ENCODE assay signal across 9 mouse cellular contexts in genomic region chr9:50774026-50774462, GRCm38 (mm10). TPM values are rescaled to one million over a fixed set of nuclear protein-coding genes. Genes with fewer than 3 reads are reported as not detected.
DNase-seq lines count a peak whose midpoint lies in the region; ATAC-seq lines count a peak whose summit lies in the region.
"Had no signal": no experiment of that assay in that cellular context is flagged by ENCODE, and none has a peak within 500 bp of the region (broad histone marks: within the 10 kb centered on the region; RNA-seq: fewer than 3 reads in every experiment).

No protein-coding gene starts in this region.

- peak overlapping the region; percentile 86 for H3K4me2 ChIP-seq in heart, embryonic 13.5 days
- peak overlapping the region; percentile 83 for H3K4me2 ChIP-seq in hindbrain, embryonic 12.5 days (replicated peaks)
- H3K4me2 ChIP-seq in midbrain, embryonic 11.5 days = peak overlapping the region; percentile 85; the same call in 1 of the 2 replicates

- 71% methylated on average over 4 of the region's 4 CpGs for WGBS in heart, embryonic 13.5 days
- WGBS in hindbrain, embryonic 12.5 days = 79% methylated on average over 4 of the region's 4 CpGs
- 85% methylated on average over 4 of the region's 4 CpGs for WGBS in midbrain, embryonic 11.5 days

- H3K27me3 ChIP-seq in heart, embryonic 13.5 days (replicated peaks) = no peaks in the 10 kb centered on the region
- H3K27me3 ChIP-seq in hindbrain, embryonic 12.5 days = no peaks in the 10 kb centered on the region
- H3K27me3 ChIP-seq in midbrain, embryonic 11.5 days (ENCODE audit: control insufficient read depth, insufficient read depth, low read length) = no peaks in the 10 kb centered on the region

- peaks cover 32% of the 10 kb centered on the region for H3K36me3 ChIP-seq in heart, embryonic 13.5 days
- peaks cover 8% of the 10 kb centered on the region for H3K36me3 ChIP-seq in hindbrain, embryonic 12.5 days
- no peaks in the 10 kb centered on the region for H3K36me3 ChIP-seq in midbrain, embryonic 11.5 days (ENCODE audit: control insufficient read depth, insufficient read depth, low read length)

- no peak for DNase-seq in heart, adult 18-20 months
- peak; percentile 50 to 55 for DNase-seq in B cell, adult 2 months
- DNase-seq in midbrain, embryonic 11.5 days (ENCODE audit: low spot score, missing footprints) = no peak
- DNase-seq in T-cell, adult 2 months (ENCODE audit: low spot score) = no peak
- no peak for DNase-seq in left cerebral cortex, adult 18-20 months (ENCODE audit: low spot score in 2 of 2)
- no peak for DNase-seq in frontal cortex, postnatal 25 days (ENCODE audit: low spot score in 2 of 2)
- DNase-seq: cerebellum, adult 11-12 months had no signal

- no peak for ATAC-seq in heart, embryonic 13.5 days (ENCODE audit: extremely low read depth, insufficient number of reproducible peaks, low FRiP score, low TSS enrichment)
- ATAC-seq in hindbrain, embryonic 12.5 days (ENCODE audit: low FRiP score) = no peak
- ATAC-seq in midbrain, embryonic 11.5 days (ENCODE audit: low FRiP score) = no peak

- H3K4me1 ChIP-seq in heart, embryonic 13.5 days = peaks cover 28% of the 10 kb centered on the region
- peaks cover 18% of the 10 kb centered on the region for H3K4me1 ChIP-seq in hindbrain, embryonic 12.5 days
- peaks cover 10% of the 10 kb centered on the region for H3K4me1 ChIP-seq in midbrain, embryonic 11.5 days (ENCODE audit: control insufficient read depth, insufficient read depth, low read length)

- peak overlapping the region; percentile 97 for H3K9ac ChIP-seq in heart, embryonic 13.5 days
- H3K9ac ChIP-seq in hindbrain, embryonic 12.5 days = peak overlapping the region; percentile 38; the same call in 1 of the 2 replicates
- no peak overlapping the region for H3K9ac ChIP-seq in midbrain, embryonic 11.5 days (ENCODE audit: low read length)

- no peak overlapping the region for H3K27ac ChIP-seq in heart, embryonic 13.5 days (replicated peaks)
- H3K27ac ChIP-seq in hindbrain, embryonic 12.5 days = no peak overlapping the region
- no peak overlapping the region for H3K27ac ChIP-seq in midbrain, embryonic 11.5 days (ENCODE audit: low read depth, low read length)

- H3K4me3 ChIP-seq in heart, embryonic 13.5 days = no peak overlapping the region
- 0 out of 2 replicates have a peak overlapping the region, but pooled peaks have one; percentile 94 for H3K4me3 ChIP-seq in hindbrain, embryonic 12.5 days
- H3K4me3 ChIP-seq in midbrain, embryonic 11.5 days (ENCODE audit: low read depth, low read length) = no peak overlapping the region

- H3K9me3 ChIP-seq in heart, embryonic 13.5 days = no peaks in the 10 kb centered on the region
- no peaks in the 10 kb centered on the region for H3K9me3 ChIP-seq in hindbrain, embryonic 12.5 days (replicated peaks)
- H3K9me3 ChIP-seq in midbrain, embryonic 11.5 days (ENCODE audit: control insufficient read depth, low read length) = no peaks in the 10 kb centered on the region

RNA-seq across cellular contexts. Expression of gene Alg9, which starts 0.8 kb away (rescaled TPM):
- 27.3 and 31.9 TPM in 2 replicates for polyA plus RNA-seq in heart, embryonic 13.5 days (2015; fragmentation: Nextera tagmentation; extraction: Ambion mirVana)
- 10 to 100 TPM; 10.4 to 12.1 TPM for total RNA-seq in heart, adult 18-20 months (2021)
- 44.9 and 50.6 TPM in 2 replicates for polyA plus RNA-seq in hindbrain, embryonic 12.5 days (2016; fragmentation: Nextera tagmentation; extraction: Ambion mirVana)
- 34.1 and 34.4 TPM in 2 replicates for polyA plus RNA-seq in midbrain, embryonic 11.5 days (2014; fragmentation: Nextera tagmentation; extraction: Ambion mirVana)
- 10 to 100 TPM; 24.5 to 32.6 TPM for total RNA-seq in left cerebral cortex, adult 18-20 months (2021)

RNA-seq across cellular contexts. Expression of gene 1110032A03Rik, which starts 1.3 kb away (rescaled TPM):
- polyA plus RNA-seq in heart, embryonic 13.5 days (2015; fragmentation: Nextera tagmentation; extraction: Ambion mirVana) = 24.5 and 25.9 TPM in 2 replicates
- 10 to 100 TPM; 11.3 to 16.5 TPM for total RNA-seq in heart, adult 18-20 months (2021)
- polyA plus RNA-seq in hindbrain, embryonic 12.5 days (2016; fragmentation: Nextera tagmentation; extraction: Ambion mirVana) = 38.4 and 43.9 TPM in 2 replicates
- polyA plus RNA-seq in midbrain, embryonic 11.5 days (2014; fragmentation: Nextera tagmentation; extraction: Ambion mirVana) = 37.2 and 37.7 TPM in 2 replicates
- total RNA-seq in left cerebral cortex, adult 18-20 months (2021) = 10 to 100 TPM; 33.6 to 37.6 TPM

RNA-seq across cellular contexts. Expression of gene Fdxacb1, which starts 6.0 kb away (rescaled TPM):
- 8.2 and 8.5 TPM in 2 replicates for polyA plus RNA-seq in heart, embryonic 13.5 days (2015; fragmentation: Nextera tagmentation; extraction: Ambion mirVana)
- 1 to 10 TPM; 4.1 to 5.8 TPM for total RNA-seq in heart, adult 18-20 months (2021)
- 11.6 and 12.5 TPM in 2 replicates for polyA plus RNA-seq in hindbrain, embryonic 12.5 days (2016; fragmentation: Nextera tagmentation; extraction: Ambion mirVana)
- 11.4 and 12.0 TPM in 2 replicates for polyA plus RNA-seq in midbrain, embryonic 11.5 days (2014; fragmentation: Nextera tagmentation; extraction: Ambion mirVana)
- 1 to 10 TPM; 5.4 to 6.2 TPM for total RNA-seq in left cerebral cortex, adult 18-20 months (2021)

RNA-seq across cellular contexts. Expression of gene Hspb2, which starts 21.9 kb away (rescaled TPM):
- 260 and 319 TPM in 2 replicates for polyA plus RNA-seq in heart, embryonic 13.5 days (2015; fragmentation: Nextera tagmentation; extraction: Ambion mirVana)
- total RNA-seq in heart, adult 18-20 months (2021) = 100 to 1,000 TPM; 136 to 143 TPM
- 1.7 and 6.9 TPM in 2 replicates for polyA plus RNA-seq in hindbrain, embryonic 12.5 days (2016; fragmentation: Nextera tagmentation; extraction: Ambion mirVana)
- polyA plus RNA-seq in midbrain, embryonic 11.5 days (2014; fragmentation: Nextera tagmentation; extraction: Ambion mirVana) = 0.48 and 0.81 TPM in 2 replicates
- 1 to 10 TPM; 2.4 to 2.6 TPM for total RNA-seq in left cerebral cortex, adult 18-20 months (2021)

RNA-seq across cellular contexts. Expression of gene Cryab, which starts 22.9 kb away (rescaled TPM):
- polyA plus RNA-seq in heart, embryonic 13.5 days (2015; fragmentation: Nextera tagmentation; extraction: Ambion mirVana) = 1,022 and 1,124 TPM in 2 replicates
- total RNA-seq in heart, adult 18-20 months (2021) = 1,000 to 10,000 TPM; 3,376 to 3,486 TPM
- polyA plus RNA-seq in hindbrain, embryonic 12.5 days (2016; fragmentation: Nextera tagmentation; extraction: Ambion mirVana) = 11.9 and 20.7 TPM in 2 replicates
- 5.3 and 6.1 TPM in 2 replicates for polyA plus RNA-seq in midbrain, embryonic 11.5 days (2014; fragmentation: Nextera tagmentation; extraction: Ambion mirVana)
- 100 to 1,000 TPM; 122 to 161 TPM for total RNA-seq in left cerebral cortex, adult 18-20 months (2021)

Comparison
In these comparisons a context has a peak if more than half of its experiments do, and no peak if none do; other contexts are left out.
1. DNase-seq: peak in B cell, adult 2 months (2 of 2); none in heart, adult 18-20 months (0 of 2), midbrain, embryonic 11.5 days (single experiment), T-cell, adult 2 months (single experiment), left cerebral cortex, adult 18-20 months (0 of 2) and frontal cortex, postnatal 25 days (0 of 2).
2. Peak in every context shown above with its lines, with median percentiles within 50 percentile points of each other: H3K4me2 ChIP-seq.